Mouse (Mus musculus): ENCODE measurements around the gene Rnase2b. TPM values are rescaled to one million over a fixed set of nuclear protein-coding genes. Genes with fewer than 3 reads are reported as not detected.

Rnase2b gene
- total RNA-seq (2023) = not detected

DNA sequence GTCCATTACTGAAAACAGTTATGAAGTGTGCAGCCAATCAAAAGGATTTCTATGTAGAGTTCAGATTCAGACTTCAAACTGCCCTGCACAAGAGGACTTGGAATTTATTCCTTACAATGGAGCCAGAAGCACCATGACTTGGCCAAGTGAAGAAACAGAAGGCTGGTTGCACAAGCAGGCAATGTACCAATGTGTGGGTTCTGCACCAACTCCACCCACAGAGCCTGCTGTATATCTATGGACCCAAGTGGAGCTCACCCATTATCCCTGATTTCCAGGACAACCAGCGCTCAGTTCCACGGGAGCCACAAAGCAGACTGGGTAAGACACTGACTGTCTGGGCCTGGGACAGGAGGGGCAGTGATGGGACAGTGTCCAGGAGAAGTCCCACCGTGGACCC, at the start of gene Rnase2b:
Gene Rnase2b, plus strand, starts transcription at position 285 of the 400 bp plus-strand sequence.

GRCm38 (mm10) chr14:51113916-51114560, 48.0 kb upstream of the Rnase2b start, which contains the start of gene Eddm3b:
TSS of gene Eddm3b (plus strand) at chr14:51114426.

GRCm38 (mm10) chr14:51146685-51147084, 15.4 kb upstream of the Rnase2b start, which contains the start of gene Rnase1:
TSS of gene Rnase1 (minus strand) at chr14:51146785.

GRCm38 (mm10) chr14:51199098-51200023, 37.3 kb downstream of the Rnase2b start, which contains the start of gene Ang2:
TSS of gene Ang2 (minus strand) at chr14:51199148.

GRCm38 (mm10) chr14:51203115-51203514, 41.1 kb downstream of the Rnase2b start, which contains the start of gene Ear14:
TSS of gene Ear14 (plus strand) at chr14:51203391.

Other genes starting within 250 kb of the Rnase2b start
- 36.9 TPM for gene Osgep, start 237.4 kb upstream of the Rnase2b start, total RNA-seq (2023)
- 43.1 TPM for gene Apex1, start 237.3 kb upstream of the Rnase2b start, total RNA-seq (2023)
- 122 TPM for gene Pip4p1, start 231.4 kb upstream of the Rnase2b start, total RNA-seq (2023)
- gene Pnp, start 231.2 kb upstream of the Rnase2b start, total RNA-seq (2023) = 21.6 TPM
- 17.4 TPM for gene Gm49342, start 217.7 kb upstream of the Rnase2b start, total RNA-seq (2023)
- gene Pnp2, start 206.3 kb upstream of the Rnase2b start, total RNA-seq (2023) = 2.6 TPM
- gene Rnase10, start 154.5 kb upstream of the Rnase2b start, total RNA-seq (2023) = not detected
- gene Rnase9, start 120.4 kb upstream of the Rnase2b start, total RNA-seq (2023) = not detected
- gene Rnase11, start 112.1 kb upstream of the Rnase2b start, total RNA-seq (2023) = not detected
- not detected for gene Rnase12, start 104.6 kb upstream of the Rnase2b start, total RNA-seq (2023)
- not detected for gene Olfr750, start 87.8 kb upstream of the Rnase2b start, total RNA-seq (2023)
- gene Rnase4, start 71.2 kb upstream of the Rnase2b start, total RNA-seq (2023) = 0.73 TPM
- gene Ang, start 71.1 kb upstream of the Rnase2b start, total RNA-seq (2023) = not detected
- gene Eddm3b, start 47.8 kb upstream of the Rnase2b start, total RNA-seq (2023) = not detected
- gene Rnase6, start 38.4 kb upstream of the Rnase2b start, total RNA-seq (2023) = 8.2 TPM
- not detected for gene Rnase1, start 15.5 kb upstream of the Rnase2b start, total RNA-seq (2023)
- not detected for gene Ang2, start 36.9 kb downstream of the Rnase2b start, total RNA-seq (2023)
- not detected for gene Ear14, start 41.1 kb downstream of the Rnase2b start, total RNA-seq (2023)
- not detected for gene Rnase2a, start 93.9 kb downstream of the Rnase2b start, total RNA-seq (2023)
- not detected for gene Gm7247, start 199.5 kb downstream of the Rnase2b start, total RNA-seq (2023)
- gene Vmn2r88, start 248.6 kb downstream of the Rnase2b start, total RNA-seq (2023) = not detected

Data from CD4-positive naive resting alpha-beta T cell, adult 76 days (primary cell).